Mouse (Mus musculus): Measurements from ENCODE around the gene Psmc1. TPM values are rescaled to one million over a fixed set of nuclear protein-coding genes. Genes with fewer than 3 reads are reported as not detected.

Gene Psmc1
- polyA plus RNA-seq (2016; fragmentation: Nextera tagmentation; extraction: Ambion mirVana) = 212 and 224 TPM in 2 replicates

GRCm38 (mm10) chr12:100109986-100110696 lies at the start of gene Psmc1:
Gene Psmc1 (plus strand): TSS chr12:100110154.
- Histone ChIP-seq H3K4me1 (peaks cover 41% of the 10 kb centered on the region), H3K9ac (peak within 1 kb of the TSS; percentile 83), H3K4me3 (peak within 1 kb of the TSS; percentile 81), H3K27ac (peak within 1 kb of the TSS; percentile 97), H3K27me3 (replicated peaks) (no peaks in the 10 kb centered on the region), H3K9me3 (replicated peaks) (no peaks in the 10 kb centered on the region), H3K4me2 (peak within 1 kb of the TSS; percentile 80), H3K36me3 (peaks cover 35% of the 10 kb centered on the region)
- under 1% methylated on average over 58 of the region's 58 CpGs for WGBS (ENCODE audit: insufficient replicate concordance)
- peak; percentile 87 for ATAC-seq

GRCm38 (mm10) chr12:100061071-100061470 lies 48.9 kb upstream of the Psmc1 start:
- Histone ChIP-seq H3K4me1 (no peaks in the 10 kb centered on the region), H3K4me2 (no peak overlapping the region), H3K9ac (no peak overlapping the region), H3K27ac (no peak overlapping the region), H3K36me3 (no peaks in the 10 kb centered on the region), H3K9me3 (replicated peaks) (no peaks in the 10 kb centered on the region), H3K4me3 (no peak overlapping the region), H3K27me3 (replicated peaks) (no peaks in the 10 kb centered on the region)
- WGBS (ENCODE audit: insufficient replicate concordance) = 74% methylated on average over 10 of the region's 10 CpGs
- no peak for ATAC-seq

GRCm38 (mm10) chr12:100061826-100062225 lies 48.1 kb upstream of the Psmc1 start:
- H3K9ac ChIP-seq = no peak overlapping the region
- no peaks in the 10 kb centered on the region for H3K27me3 ChIP-seq (replicated peaks)
- H3K27ac ChIP-seq = no peak overlapping the region
- no peaks in the 10 kb centered on the region for H3K36me3 ChIP-seq
- no peak overlapping the region for H3K4me2 ChIP-seq
- H3K9me3 ChIP-seq (replicated peaks) = no peaks in the 10 kb centered on the region
- no peak for ATAC-seq
- H3K4me3 ChIP-seq = no peak overlapping the region
- H3K4me1 ChIP-seq = no peaks in the 10 kb centered on the region

GRCm38 (mm10) chr12:100062584-100062983 lies 47.4 kb upstream of the Psmc1 start:
- no peak for ATAC-seq
- no peaks in the 10 kb centered on the region for H3K36me3 ChIP-seq
- no peaks in the 10 kb centered on the region for H3K27me3 ChIP-seq (replicated peaks)
- no peaks in the 10 kb centered on the region for H3K4me1 ChIP-seq
- H3K9me3 ChIP-seq (replicated peaks) = no peaks in the 10 kb centered on the region
- WGBS (ENCODE audit: insufficient replicate concordance) = 46% methylated on average over 3 of the region's 3 CpGs
- H3K27ac ChIP-seq = no peak overlapping the region
- H3K4me3 ChIP-seq = no peak overlapping the region
- no peak overlapping the region for H3K4me2 ChIP-seq
- no peak overlapping the region for H3K9ac ChIP-seq

- no peaks in the 10 kb centered on the region for H3K27me3 ChIP-seq (replicated peaks)
- H3K36me3 ChIP-seq = no peaks in the 10 kb centered on the region
- H3K4me3 ChIP-seq = no peak overlapping the region
- no peak overlapping the region for H3K27ac ChIP-seq
- no peaks in the 10 kb centered on the region for H3K4me1 ChIP-seq
- no peak for ATAC-seq
- WGBS (ENCODE audit: insufficient replicate concordance) = 72% methylated on average over 3 of the region's 3 CpGs
- no peaks in the 10 kb centered on the region for H3K9me3 ChIP-seq (replicated peaks)
- H3K9ac ChIP-seq = no peak overlapping the region
- no peak overlapping the region for H3K4me2 ChIP-seq
Observed at GRCm38 (mm10) chr12:100065109-100065508, 44.8 kb upstream of the Psmc1 start.

- no peak overlapping the region for H3K4me3 ChIP-seq
- H3K27ac ChIP-seq = no peak overlapping the region
- H3K9ac ChIP-seq = no peak overlapping the region
- H3K36me3 ChIP-seq = no peaks in the 10 kb centered on the region
- no peaks in the 10 kb centered on the region for H3K4me1 ChIP-seq
- no peaks in the 10 kb centered on the region for H3K9me3 ChIP-seq (replicated peaks)
- H3K4me2 ChIP-seq = no peak overlapping the region
- WGBS (ENCODE audit: insufficient replicate concordance) = 55% methylated on average over 5 of the region's 5 CpGs
- H3K27me3 ChIP-seq (replicated peaks) = no peaks in the 10 kb centered on the region
- ATAC-seq = no peak
Observed at GRCm38 (mm10) chr12:100067477-100067876, 42.5 kb upstream of the Psmc1 start.

- Histone ChIP-seq H3K27me3 (replicated peaks) (no peaks in the 10 kb centered on the region), H3K9ac (no peak overlapping the region), H3K4me2 (no peak overlapping the region), H3K27ac (no peak overlapping the region), H3K36me3 (no peaks in the 10 kb centered on the region), H3K4me3 (no peak overlapping the region), H3K9me3 (replicated peaks) (no peaks in the 10 kb centered on the region), H3K4me1 (no peaks in the 10 kb centered on the region)
- WGBS (ENCODE audit: insufficient replicate concordance) = 65% methylated on average over 4 of the region's 4 CpGs
- ATAC-seq = no peak
Observed at GRCm38 (mm10) chr12:100073201-100073672, 36.7 kb upstream of the Psmc1 start.

- H3K4me2 ChIP-seq = no peak overlapping the region
Observed at GRCm38 (mm10) chr12:100075715-100076114, 34.2 kb upstream of the Psmc1 start.

GRCm38 (mm10) chr12:100079636-100080286 lies 30.2 kb upstream of the Psmc1 start:
- no peaks in the 10 kb centered on the region for H3K9me3 ChIP-seq (replicated peaks)
- ATAC-seq = no peak
- H3K4me1 ChIP-seq = no peaks in the 10 kb centered on the region
- no peak overlapping the region for H3K27ac ChIP-seq
- no peak overlapping the region for H3K9ac ChIP-seq
- H3K4me3 ChIP-seq = no peak overlapping the region
- H3K27me3 ChIP-seq (replicated peaks) = no peaks in the 10 kb centered on the region
- 64% methylated on average over 8 of the region's 8 CpGs for WGBS (ENCODE audit: insufficient replicate concordance)
- no peaks in the 10 kb centered on the region for H3K36me3 ChIP-seq
- no peak overlapping the region for H3K4me2 ChIP-seq

More at GRCm38 (mm10) chr12:100075715-100076114, 34.2 kb upstream of the Psmc1 start:
- Histone ChIP-seq H3K27me3 (replicated peaks) (no peaks in the 10 kb centered on the region), H3K36me3 (no peaks in the 10 kb centered on the region), H3K9ac (no peak overlapping the region), H3K4me1 (no peaks in the 10 kb centered on the region), H3K9me3 (replicated peaks) (no peaks in the 10 kb centered on the region), H3K4me3 (no peak overlapping the region), H3K27ac (no peak overlapping the region)
- no peak for ATAC-seq
- 76% methylated on average over 4 of the region's 4 CpGs for WGBS (ENCODE audit: insufficient replicate concordance)

GRCm38 (mm10) chr12:100088026-100088425 lies 21.9 kb upstream of the Psmc1 start:
- no peaks in the 10 kb centered on the region for H3K4me1 ChIP-seq
- ATAC-seq = no peak
- H3K4me3 ChIP-seq = no peak overlapping the region
- no peak overlapping the region for H3K27ac ChIP-seq
- no peak overlapping the region for H3K4me2 ChIP-seq
- no peaks in the 10 kb centered on the region for H3K36me3 ChIP-seq
- H3K27me3 ChIP-seq (replicated peaks) = no peaks in the 10 kb centered on the region
- no peak overlapping the region for H3K9ac ChIP-seq
- 63% methylated on average over 3 of the region's 3 CpGs for WGBS (ENCODE audit: insufficient replicate concordance)
- no peaks in the 10 kb centered on the region for H3K9me3 ChIP-seq (replicated peaks)

GRCm38 (mm10) chr12:100089265-100089664 lies 20.7 kb upstream of the Psmc1 start:
- H3K4me1 ChIP-seq = no peaks in the 10 kb centered on the region
- H3K9ac ChIP-seq = no peak overlapping the region
- ATAC-seq = no peak
- no peaks in the 10 kb centered on the region for H3K9me3 ChIP-seq (replicated peaks)
- no peaks in the 10 kb centered on the region for H3K27me3 ChIP-seq (replicated peaks)
- H3K4me2 ChIP-seq = no peak overlapping the region
- 59% methylated on average over 5 of the region's 5 CpGs for WGBS (ENCODE audit: insufficient replicate concordance)
- no peaks in the 10 kb centered on the region for H3K36me3 ChIP-seq
- H3K4me3 ChIP-seq = no peak overlapping the region
- H3K27ac ChIP-seq = no peak overlapping the region

- no peak for ATAC-seq
- H3K4me2 ChIP-seq = no peak overlapping the region
- H3K27me3 ChIP-seq (replicated peaks) = no peaks in the 10 kb centered on the region
- no peaks in the 10 kb centered on the region for H3K4me1 ChIP-seq
- H3K27ac ChIP-seq = no peak overlapping the region
- no peaks in the 10 kb centered on the region for H3K36me3 ChIP-seq
- no peak overlapping the region for H3K4me3 ChIP-seq
- 78% methylated on average over 4 of the region's 4 CpGs for WGBS (ENCODE audit: insufficient replicate concordance)
- no peak overlapping the region for H3K9ac ChIP-seq
- H3K9me3 ChIP-seq (replicated peaks) = no peaks in the 10 kb centered on the region
Observed at GRCm38 (mm10) chr12:100090750-100091149, 19.2 kb upstream of the Psmc1 start.
